Mouse (Mus musculus) liver, embryonic 14.5 days (tissue): Measurements from ENCODE around the gene Mn1. TPM values are rescaled to one million over a fixed set of nuclear protein-coding genes. Genes with fewer than 3 reads are reported as not detected.

Experiments
- ATAC-seq: fragments of 200-750 bp; cut with Nextera tagmentation; 2 replicates; pipeline ENCODE4 v1.8.0; 2017; ENCODE audit warnings: moderate number of reproducible peaks, mild to moderate bottlenecking, moderate library complexity; ENCODE audit not compliant: insufficient read depth
- DNase-seq, 3 experiments: peaks; one replicate each; pipeline ENCODE4 v3.0.0-alpha.2; 2012 to 2013; ENCODE audit warnings: low read depth in 3 of 3, low spot score in 3 of 3
- H3K27ac ChIP-seq: fragments of 300-500 bp; sonication (generic); 2 replicates; pipeline ENCODE4 v1.5.1; 2014; ENCODE audit warnings: moderate library complexity, mild to moderate bottlenecking, control low read depth, inconsistent platforms
- H3K27me3 ChIP-seq: fragments of 300-500 bp; sonication (generic); 2 replicates; pipeline ENCODE4 v1.6.1; 2014; ENCODE audit warnings: mild to moderate bottlenecking, low read length, moderate library complexity; ENCODE audit not compliant: control insufficient read depth, insufficient read depth
- H3K36me3 ChIP-seq: fragments of 300-500 bp; sonication (generic); replicated peaks from 2 replicates; pipeline ENCODE4 v1.6.1; 2014; ENCODE audit warnings: low read depth; ENCODE audit not compliant: control insufficient read depth, insufficient read depth
- H3K4me1 ChIP-seq, 2 experiments: fragments of 200-500 bp in 1 of 2; fragments of 300-500 bp in 1 of 2; sonication (generic) in 1 of 2; replicated peaks; 2 replicates each; pipeline ENCODE4 v1.6.1; 2012 to 2014; ENCODE audit warnings: antibody characterized with exemption in 1 of 2, inconsistent platforms in 1 of 2, low read length in 1 of 2; ENCODE audit not compliant: control insufficient read depth in 2 of 2, insufficient read depth in 2 of 2
- H3K4me2 ChIP-seq: fragments of 300-500 bp; sonication (generic); 2 replicates; pipeline ENCODE4 v1.6.1; 2014; ENCODE audit warnings: low read depth, mild to moderate bottlenecking, control low read depth, moderate library complexity
- H3K4me3 ChIP-seq, 2 experiments: fragments of 200-500 bp in 1 of 2; fragments of 300-500 bp in 1 of 2; sonication (generic) in 1 of 2; 2 replicates each; pipeline ENCODE4 v1.5.1; 2012 to 2014; ENCODE audit warnings: low read depth in 2 of 2, low read length in 2 of 2, mild to moderate bottlenecking in 2 of 2, control low read depth in 1 of 2, inconsistent platforms in 1 of 2, moderate library complexity in 1 of 2; ENCODE audit not compliant: insufficient read depth in 1 of 2
- H3K9ac ChIP-seq: fragments of 300-500 bp; sonication (generic); replicated peaks from 2 replicates; pipeline ENCODE4 v1.6.1; 2014; ENCODE audit warnings: mild to moderate bottlenecking, control low read depth, moderate library complexity
- H3K9me3 ChIP-seq: fragments of 300-500 bp; sonication (generic); 2 replicates; pipeline ENCODE4 v1.6.1; 2016; ENCODE audit warnings: low read length, mixed read lengths; ENCODE audit not compliant: control insufficient read depth
- CTCF ChIP-seq: IDR thresholded peaks from 2 replicates; pipeline ENCODE4 v1.5.1; 2016; ENCODE audit warnings: antibody characterized with exemption, low read depth, control low read depth
- EP300 ChIP-seq: IDR thresholded peaks from 2 replicates; pipeline ENCODE4 v1.6.1; 2016; ENCODE audit warnings: antibody characterized with exemption, low read depth
- WGBS: fragments of 180-500 bp; shearing (Covaris S2); extraction: QIAGEN DNeasy Blood & Tissue Kit; methylation state at CpG from one replicate; pipeline ENCODE4 v1.1.7; 2014; ENCODE audit not compliant: insufficient replicate concordance; 5-methylcytosine and 5-hydroxymethylcytosine counted together
- polyA plus RNA-seq, 2 experiments: library from polyadenylated mRNA; depleted of rRNA in 1 of 2; stranded (reverse) in 1 of 2; unstranded in 1 of 2; fragments of >200 nt; fragmentation: Nextera tagmentation in 1 of 2; extraction: Ambion mirVana in 1 of 2; gene quantifications; 2 replicates each; pipeline versions ENCODE4 v1.2.1 to v1.2.3; 2012 to 2014

Gene Mn1
- polyA plus RNA-seq, 2 experiments = 0.44 to 0.81 TPM

DNA sequence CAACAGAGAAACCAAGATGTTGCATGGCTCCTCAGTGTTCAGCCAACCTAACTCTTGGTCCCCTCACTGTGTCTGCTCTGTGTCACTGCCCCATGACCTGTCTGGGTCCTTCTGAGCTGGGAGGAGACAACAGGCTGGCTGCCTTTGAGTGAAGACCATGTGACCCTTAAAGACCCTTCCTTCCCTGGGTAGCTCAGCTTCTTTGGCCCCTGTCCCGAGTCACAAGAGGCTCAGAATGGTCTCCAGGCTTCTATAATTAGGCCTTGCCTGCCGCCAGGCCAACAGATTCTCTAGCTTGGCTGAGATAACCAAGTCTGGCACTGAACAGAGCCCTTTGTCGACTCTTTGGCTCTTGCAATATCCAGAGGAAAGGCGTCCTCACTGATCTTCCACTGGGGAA is 73.4 kb downstream of the Mn1 start:
- no peaks in the 10 kb centered on the region for H3K27me3 ChIP-seq
- no peak overlapping the region for H3K9ac ChIP-seq
- no peaks in the 10 kb centered on the region for H3K4me1 ChIP-seq
- ATAC-seq (no peak), DNase-seq (no peak)
- H3K4me2 ChIP-seq = no peak overlapping the region
- TF ChIP-seq CTCF = no peak
- no peak for TF ChIP-seq EP300
- H3K4me3 ChIP-seq = no peak overlapping the region
- H3K36me3 ChIP-seq = no peaks in the 10 kb centered on the region
- WGBS = 45% methylated on average over 4 of the region's 4 CpGs
- H3K27ac ChIP-seq = no peak overlapping the region
- no peaks in the 10 kb centered on the region for H3K9me3 ChIP-seq

DNA sequence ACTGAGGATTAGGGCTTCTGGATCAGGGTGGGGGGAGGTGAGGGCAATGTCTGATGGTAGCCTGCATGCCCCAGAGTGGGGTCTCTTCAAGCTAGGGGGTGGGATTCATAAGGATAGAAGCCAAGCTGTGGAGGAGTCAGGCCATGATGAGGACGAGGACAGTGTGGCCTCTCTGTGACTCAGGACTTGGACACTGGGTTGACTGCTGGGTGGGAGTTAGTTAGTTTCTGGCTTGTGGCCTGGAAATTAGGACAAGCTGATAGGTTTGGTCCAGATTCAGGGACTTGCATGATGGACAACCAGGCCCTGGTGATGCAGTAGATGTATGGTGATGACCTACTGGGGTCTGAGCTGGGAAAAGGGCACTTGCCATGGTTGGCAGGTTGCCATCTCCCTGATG is 74.3 kb downstream of the Mn1 start:
- no peak for TF ChIP-seq CTCF
- no peak for TF ChIP-seq EP300
- Histone ChIP-seq H3K4me3 (no peak overlapping the region), H3K4me1 (peaks cover 0 to 2% of the 10 kb centered on the region in 2 experiments; a peak in 1 of 4 replicates), H3K9ac (no peak overlapping the region), H3K9me3 (no peaks in the 10 kb centered on the region), H3K4me2 (no peak overlapping the region), H3K27ac (no peak overlapping the region), H3K36me3 (no peaks in the 10 kb centered on the region), H3K27me3 (no peaks in the 10 kb centered on the region)
- no peak for DNase-seq
- 38% methylated on average over 1 of the region's 1 CpGs for WGBS
- no peak for ATAC-seq

DNA sequence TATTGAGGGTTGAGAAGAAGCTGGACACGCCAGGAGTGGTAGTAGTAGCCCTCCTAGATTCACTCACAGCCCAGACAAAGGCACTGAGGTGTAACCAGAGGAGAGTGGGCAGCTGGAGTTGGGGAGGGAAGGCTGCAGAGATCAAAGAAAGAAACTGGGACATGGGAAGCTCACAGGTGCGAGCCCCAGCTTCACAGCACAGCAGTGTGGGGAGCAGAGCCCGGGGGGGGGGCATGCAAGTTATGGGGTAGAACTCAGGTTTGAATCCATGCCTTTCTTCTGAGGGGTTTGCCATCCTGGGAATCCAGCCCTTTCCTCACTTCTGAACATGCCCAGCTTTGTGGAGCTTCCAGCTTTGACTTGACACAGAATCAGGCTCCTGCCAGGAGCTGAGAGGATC is 82.9 kb downstream of the Mn1 start:
- no peak for ATAC-seq
- Histone ChIP-seq H3K4me3 (no peak overlapping the region), H3K4me1 (peaks cover 0 to 8% of the 10 kb centered on the region in 2 experiments; a peak in 2 of 4 replicates), H3K36me3 (no peaks in the 10 kb centered on the region), H3K9ac (no peak overlapping the region), H3K4me2 (no peak overlapping the region), H3K27me3 (no peaks in the 10 kb centered on the region), H3K9me3 (no peaks in the 10 kb centered on the region), H3K27ac (no peak overlapping the region)
- DNase-seq = no peak
- no peak for TF ChIP-seq CTCF
- TF ChIP-seq EP300 = no peak
- 56% methylated on average over 3 of the region's 3 CpGs for WGBS

DNA sequence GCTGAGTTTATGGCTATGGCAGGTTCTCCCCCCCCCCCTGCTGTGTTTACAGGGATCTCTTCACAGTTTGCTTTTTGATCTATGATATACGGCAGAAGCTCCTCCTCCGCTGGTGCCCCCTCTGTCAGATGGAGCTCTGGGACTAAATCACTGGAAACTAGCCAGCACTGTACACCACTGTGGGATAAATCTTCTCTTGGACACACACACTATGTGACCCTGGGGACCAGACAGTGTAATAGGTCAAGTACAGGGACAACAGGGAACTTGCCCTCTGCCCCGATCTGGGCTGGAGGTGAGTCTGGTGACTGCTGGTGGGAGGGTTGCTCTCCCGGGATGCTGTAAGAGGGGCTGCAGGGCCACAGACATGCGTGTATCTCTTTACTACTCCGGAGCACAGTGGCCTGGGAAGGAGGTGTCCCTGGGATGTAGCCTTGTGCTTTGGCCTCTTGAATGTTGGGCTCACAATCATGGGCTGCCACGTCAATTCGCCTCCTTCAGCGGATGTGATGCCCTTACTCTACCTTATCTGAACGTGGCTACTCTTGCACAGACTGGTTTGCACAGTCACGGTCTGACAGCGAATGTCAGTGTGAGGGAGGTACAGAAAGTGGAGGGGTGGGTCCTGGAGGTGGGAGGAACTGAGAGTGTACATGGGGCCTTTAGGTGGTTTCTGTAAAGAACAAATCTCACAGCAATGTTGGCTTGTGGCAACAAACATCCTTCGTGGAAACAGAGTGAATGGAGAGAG is 84.7 kb downstream of the Mn1 start:
- peak in 1 of 3 experiments; percentile 10 for DNase-seq
- H3K27me3 ChIP-seq = no peaks in the 10 kb centered on the region
- TF ChIP-seq EP300 = no peak
- no peak for TF ChIP-seq CTCF
- H3K4me2 ChIP-seq = no peak overlapping the region
- H3K9ac ChIP-seq = no peak overlapping the region
- no peaks in the 10 kb centered on the region for H3K9me3 ChIP-seq
- WGBS = 43% methylated on average over 13 of the region's 13 CpGs
- H3K27ac ChIP-seq = no peak overlapping the region
- peak; percentile 54; the same call in 1 of the 2 replicates for ATAC-seq
- H3K4me3 ChIP-seq = no peak overlapping the region
- H3K36me3 ChIP-seq = no peaks in the 10 kb centered on the region
- peaks cover 9 to 24% of the 10 kb centered on the region in 2 experiments for H3K4me1 ChIP-seq

DNA sequence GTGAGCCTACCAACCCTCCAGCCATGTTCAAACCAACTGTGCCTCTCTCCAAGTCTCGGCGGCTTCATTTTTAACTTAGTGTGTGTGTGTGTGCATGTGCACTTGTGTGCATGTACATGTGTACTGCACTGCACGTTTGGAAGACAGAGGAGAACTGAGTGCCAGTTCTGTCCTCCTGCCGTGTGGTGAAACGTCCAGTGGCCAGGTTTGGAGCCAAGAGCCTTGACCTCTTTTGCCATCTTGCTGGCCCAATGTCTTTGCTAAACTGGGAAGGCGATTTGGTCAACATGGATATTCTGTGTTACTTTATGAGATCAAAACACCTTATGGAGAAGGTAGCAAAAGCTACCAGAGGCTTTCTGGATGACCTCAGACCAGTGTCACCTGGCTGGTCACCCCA is 88.1 kb downstream of the Mn1 start:
- H3K4me1 ChIP-seq = peaks cover 12 to 50% of the 10 kb centered on the region in 2 experiments
- 60% methylated on average over 6 of the region's 6 CpGs for WGBS

More for the DNA sequence above, 88.1 kb downstream of the Mn1 start:
- Histone ChIP-seq H3K27ac (no peak overlapping the region), H3K36me3 (no peaks in the 10 kb centered on the region), H3K27me3 (no peaks in the 10 kb centered on the region), H3K9me3 (no peaks in the 10 kb centered on the region), H3K4me2 (no peak overlapping the region), H3K9ac (no peak overlapping the region), H3K4me3 (no peak overlapping the region)
- DNase-seq (no peak), ATAC-seq (no peak)
- TF ChIP-seq EP300 (no peak), CTCF (no peak)
